Mouse (Mus musculus): ENCODE results near the gene Mrpl32.

GRCm38 (mm10) chr13:14613553-14613952 lies 588 bp upstream of the Mrpl32 start:
- TF ChIP-seq CTCF (conservative IDR thresholded peaks at IDR 0.05; ENCODE audit: insufficient read depth, insufficient read length, low read depth, low read length) (no peak), POLR2A (IDR thresholded peaks at IDR 0.05; ENCODE audit: low read depth, low read length) (no peak)
